Mouse (Mus musculus): Measurements from ENCODE around the gene Disp1.

Disp1 gene

GRCm38 (mm10) chr1:183163512-183164189, 57.7 kb downstream of the Disp1 start:
- no peak for DNase-seq (ENCODE audit: low read depth, low spot score)

DNA sequence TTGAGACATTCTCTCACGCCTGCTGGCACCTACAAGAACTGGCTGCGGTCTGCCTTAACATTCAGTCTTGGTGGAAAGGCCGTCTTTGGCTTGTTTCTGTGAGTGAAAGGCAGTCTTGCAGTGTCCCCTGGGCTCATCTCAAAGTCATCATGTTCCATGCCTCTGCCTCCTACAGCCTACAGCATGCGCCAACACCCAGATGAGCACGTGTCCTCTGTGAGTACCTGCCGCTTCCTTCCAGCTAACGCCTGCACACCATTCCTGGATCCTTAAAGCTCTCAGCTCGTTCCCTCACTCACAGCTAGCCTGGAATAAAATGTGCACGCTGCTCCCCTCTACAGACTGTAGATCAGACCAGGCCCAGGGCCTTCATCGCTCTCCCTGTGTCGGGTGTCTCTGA, 60.3 kb downstream of the Disp1 start:
- no peak for DNase-seq (ENCODE audit: low read depth, low spot score)

GRCm38 (mm10) chr1:183160188-183160587, 61.1 kb downstream of the Disp1 start:
- no peak for DNase-seq (ENCODE audit: low read depth, low spot score)

GRCm38 (mm10) chr1:183159183-183159582, 62.1 kb downstream of the Disp1 start:
- no peak for DNase-seq (ENCODE audit: low read depth, low spot score)

GRCm38 (mm10) chr1:183155600-183155999, 65.7 kb downstream of the Disp1 start:
- DNase-seq (ENCODE audit: low read depth, low spot score), result no peak

GRCm38 (mm10) chr1:183154296-183155204, 66.8 kb downstream of the Disp1 start:
- no peak for DNase-seq (ENCODE audit: low read depth, low spot score)

DNA sequence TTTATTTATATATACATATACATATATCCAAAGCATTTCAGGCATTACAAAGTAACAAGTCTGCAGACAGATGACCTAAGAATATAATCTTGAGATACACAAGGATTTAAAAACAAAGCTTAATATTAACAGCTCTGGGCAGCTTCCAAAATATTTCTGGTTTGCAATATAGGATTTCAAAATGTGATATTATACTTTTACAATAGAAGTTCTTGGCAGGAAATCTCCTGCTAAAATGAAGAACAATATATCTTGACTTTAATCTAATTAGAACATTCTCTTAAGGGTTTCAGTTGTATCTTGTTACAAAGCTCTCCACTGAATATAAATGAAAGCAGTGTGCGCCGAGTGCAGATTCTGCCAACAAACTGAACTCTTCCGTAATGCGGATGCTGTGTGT, 68.0 kb downstream of the Disp1 start:
- DNase-seq (ENCODE audit: low read depth, low spot score), result no peak

GRCm38 (mm10) chr1:183151510-183152319, 69.6 kb downstream of the Disp1 start:
- no peak for DNase-seq (ENCODE audit: low read depth, low spot score)

DNA sequence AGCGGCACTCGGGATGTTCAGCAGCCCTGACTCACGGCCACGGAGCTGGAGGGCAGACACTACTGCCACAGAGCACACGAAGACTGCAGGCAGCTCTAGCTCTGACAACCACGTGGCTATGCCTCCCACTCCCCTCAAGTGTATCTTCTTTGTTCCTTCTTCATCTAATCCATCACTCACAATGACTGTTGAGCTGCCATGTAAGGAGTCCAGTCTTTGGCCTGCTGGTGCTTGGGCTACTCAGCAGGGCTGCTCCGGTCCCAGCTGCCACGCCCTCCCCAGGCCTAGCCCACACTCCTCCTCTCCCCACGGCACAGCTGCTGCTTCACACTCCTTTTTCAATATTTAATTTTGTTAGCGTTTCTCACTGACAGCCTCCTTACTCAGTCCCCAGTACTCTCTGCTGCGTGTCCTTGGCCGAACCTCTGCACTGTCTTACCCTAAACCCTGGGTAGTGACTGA, 70.9 kb downstream of the Disp1 start:
- DNase-seq (ENCODE audit: low read depth, low spot score), result no peak

DNA sequence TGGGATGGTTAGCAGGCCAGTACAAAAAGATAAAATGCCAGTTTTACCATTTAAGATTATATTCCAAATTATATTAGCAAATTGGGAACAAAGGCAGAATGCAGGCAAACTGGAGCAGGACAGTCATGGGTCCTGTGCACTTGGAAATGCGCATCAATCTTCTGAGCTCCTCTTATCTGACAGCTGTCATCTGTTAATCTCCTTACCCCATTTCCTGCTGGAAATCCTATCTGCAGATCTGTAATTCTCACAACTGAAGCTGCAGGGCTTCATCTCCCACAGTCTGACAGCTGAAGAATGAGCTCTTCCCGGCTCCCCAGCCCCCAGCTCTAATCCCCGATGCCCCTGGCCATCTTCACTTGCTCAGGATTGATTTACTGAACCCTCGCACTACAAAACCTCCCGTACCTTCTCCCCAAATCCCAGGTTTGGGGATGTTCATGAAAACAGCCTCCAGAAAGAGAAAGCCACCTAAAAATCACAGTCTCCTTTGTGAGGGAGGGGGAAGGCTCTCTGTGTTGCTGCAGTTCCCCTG, 71.7 kb downstream of the Disp1 start:
- DNase-seq (ENCODE audit: low read depth, low spot score), result peak; percentile 60

DNA sequence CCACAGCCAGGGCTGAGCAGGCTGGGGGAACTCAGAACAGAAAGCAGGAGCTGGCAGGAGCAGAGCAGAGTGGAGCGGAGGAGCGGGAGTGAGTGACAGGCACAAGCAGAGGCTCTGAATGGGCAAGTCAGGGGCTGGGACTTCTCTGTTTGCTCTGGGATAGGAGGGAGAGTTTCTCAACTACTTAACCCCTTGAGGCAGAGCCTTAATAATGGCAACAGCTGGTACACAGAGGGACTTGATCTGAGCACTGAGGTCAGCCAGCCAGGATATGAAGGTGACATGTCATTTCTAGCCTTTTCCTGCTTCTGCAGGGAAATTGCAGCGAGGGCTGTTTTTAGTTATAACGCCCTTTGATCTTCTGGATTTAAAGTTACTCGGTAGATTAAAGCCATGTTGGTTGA, 73.9 kb downstream of the Disp1 start:
- DNase-seq (ENCODE audit: low read depth, low spot score), result no peak

GRCm38 (mm10) chr1:183146795-183147194, 74.5 kb downstream of the Disp1 start:
- DNase-seq (ENCODE audit: low read depth, low spot score), result no peak

GRCm38 (mm10) chr1:183146102-183146735, 75.1 kb downstream of the Disp1 start:
- DNase-seq (ENCODE audit: low read depth, low spot score), result no peak

GRCm38 (mm10) chr1:183144602-183145205, 76.6 kb downstream of the Disp1 start:
- no peak for DNase-seq (ENCODE audit: low read depth, low spot score)

GRCm38 (mm10) chr1:183143246-183143645, 78.1 kb downstream of the Disp1 start:
- DNase-seq (ENCODE audit: low read depth, low spot score), result no peak

DNA sequence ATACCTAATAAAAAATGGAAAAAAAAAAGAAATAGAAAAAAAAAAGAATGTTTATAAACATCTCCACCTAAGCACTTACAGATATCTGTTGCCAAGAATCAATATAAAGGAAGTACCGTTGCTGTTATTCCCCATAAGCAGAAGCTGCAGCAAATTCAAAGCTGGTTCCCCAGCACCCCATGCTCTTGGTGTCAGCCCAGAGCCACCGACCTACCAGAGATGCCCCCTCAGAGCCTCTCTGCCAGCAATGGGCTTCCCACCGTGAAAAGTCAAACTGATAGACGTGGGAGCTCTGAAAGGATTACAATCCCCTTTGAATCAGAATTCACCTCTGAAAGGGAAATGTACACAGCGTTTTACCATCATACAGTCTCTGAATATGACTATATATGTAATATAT, 78.8 kb downstream of the Disp1 start:
- DNase-seq (ENCODE audit: low read depth, low spot score), result no peak

DNA sequence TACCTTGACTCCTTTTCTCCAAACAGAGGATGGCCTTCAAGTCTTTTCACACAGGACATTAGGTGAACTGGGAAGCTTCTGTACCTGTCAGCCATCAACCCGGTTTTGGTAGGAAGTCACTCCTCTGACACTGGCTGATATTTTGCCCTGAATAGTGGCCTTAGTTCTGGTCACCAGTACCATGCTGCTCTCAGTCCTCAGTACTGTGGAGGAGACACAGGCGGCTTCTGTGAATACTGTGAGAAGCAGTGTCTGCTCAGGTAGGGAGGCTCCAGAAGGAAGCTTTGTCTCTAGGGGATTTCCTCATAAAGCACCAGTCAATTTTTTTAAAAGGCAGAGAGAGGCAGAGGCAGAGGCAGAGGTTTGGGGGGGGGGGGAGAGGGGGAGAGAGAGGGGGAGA, 80.0 kb downstream of the Disp1 start:
- DNase-seq (ENCODE audit: low read depth, low spot score), result no peak

DNA sequence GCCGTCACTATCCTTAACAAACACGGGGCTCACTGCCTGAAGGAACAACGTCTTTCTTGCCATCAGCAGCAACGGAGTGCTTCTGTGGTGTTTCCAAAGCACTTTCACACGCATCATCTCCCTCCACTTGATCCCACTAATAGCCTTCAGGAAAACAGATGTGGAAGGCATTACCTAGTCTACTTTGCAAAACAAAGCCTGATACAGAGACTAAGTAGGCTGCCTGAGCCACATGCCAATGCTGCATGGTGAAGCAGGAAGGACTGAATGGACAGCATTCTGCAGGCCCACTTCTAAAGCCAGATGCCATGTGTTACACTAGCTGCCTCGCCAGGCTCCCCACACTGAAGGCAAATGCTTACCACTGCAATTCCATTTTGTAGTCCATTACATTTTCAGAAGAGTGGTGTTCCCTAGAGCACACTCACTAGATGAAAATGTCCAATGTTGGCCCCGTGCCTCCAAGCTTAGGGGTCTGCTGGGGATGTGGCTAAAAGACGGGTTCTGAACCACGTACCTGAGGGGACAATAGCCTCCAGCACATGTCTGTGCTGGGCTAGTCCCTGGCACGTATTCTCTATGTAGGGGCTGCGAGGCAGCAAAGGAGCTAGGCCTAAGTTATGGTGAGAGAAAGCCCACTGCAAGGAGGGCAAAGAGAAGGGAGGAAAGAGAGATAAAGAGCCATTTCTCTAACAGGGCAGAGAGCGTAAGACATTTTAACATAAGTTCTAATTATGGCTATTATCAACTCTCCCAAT, 80.6 kb downstream of the Disp1 start:
- no peak for DNase-seq (ENCODE audit: low read depth, low spot score)

DNA sequence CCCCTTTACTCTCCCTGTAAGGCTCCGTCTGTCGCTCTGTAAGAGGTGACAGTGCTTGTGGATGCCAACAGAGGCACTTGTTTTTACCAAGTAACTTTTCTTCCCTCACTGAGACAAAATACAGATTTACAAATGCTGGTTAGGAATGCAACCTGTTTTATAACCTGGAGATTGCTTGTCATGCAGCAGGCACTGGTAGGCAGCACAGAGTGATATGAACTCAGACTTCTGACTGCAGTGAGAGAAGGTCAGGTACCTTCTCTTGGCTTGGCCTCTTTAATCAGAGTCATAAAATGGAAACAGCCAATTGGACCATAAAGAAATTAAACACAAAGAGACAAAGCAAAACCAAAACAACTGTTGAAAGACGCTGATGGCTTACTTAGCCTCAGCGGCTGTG, 83.2 kb downstream of the Disp1 start:
- no peak for DNase-seq (ENCODE audit: low read depth, low spot score)

- DNase-seq (ENCODE audit: low read depth, low spot score), result no peak
Measured at GRCm38 (mm10) chr1:183134427-183134826, 86.9 kb downstream of the Disp1 start.
